22 mouse cellular contexts compared by ENCODE assay signal in the genomic region with DNA sequence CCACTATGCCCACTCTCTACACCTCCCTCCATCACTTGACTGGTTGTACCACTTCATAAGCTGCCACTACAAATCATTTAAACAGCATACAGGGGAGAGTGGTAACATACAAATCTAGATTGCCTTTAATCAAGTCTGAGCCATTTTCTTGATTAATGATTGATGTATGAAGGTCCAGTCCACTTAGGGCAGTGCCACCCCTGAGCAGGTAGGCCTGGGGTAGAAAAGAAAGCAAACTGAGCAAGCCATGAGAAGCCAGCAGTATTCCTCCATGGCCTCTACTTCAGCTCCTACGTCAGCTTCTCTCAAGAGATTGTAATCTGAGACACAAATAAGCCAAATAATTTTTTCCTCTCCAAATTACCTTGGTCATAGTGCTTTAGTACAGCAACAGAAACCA. TPM values are rescaled to one million over a fixed set of nuclear protein-coding genes. Genes with fewer than 3 reads are reported as not detected.
DNase-seq lines count a peak whose midpoint lies in the region; ATAC-seq lines count a peak whose summit lies in the region.
"Had no signal": no experiment of that assay in that cellular context is flagged by ENCODE, and none has a peak within 500 bp of the region (broad histone marks: within the 10 kb centered on the region; RNA-seq: fewer than 3 reads in every experiment).

No protein-coding gene starts in this region.

- peak overlapping the region; percentile 65; the same call in 1 of the 2 replicates for H3K27ac ChIP-seq in kidney, embryonic 16.5 days (ENCODE audit: low read length)
- no peak overlapping the region for H3K27ac ChIP-seq in kidney, embryonic 14.5 days (ENCODE audit: low read depth, low read length)
- H3K27ac ChIP-seq: embryonic facial prominence, embryonic 13.5 days; embryonic facial prominence, embryonic 15.5 days; forebrain, embryonic 10.5 days; forebrain, embryonic 12.5 days had no signal

- peak; percentile 63 for ATAC-seq in kidney, embryonic 16.5 days (ENCODE audit: low FRiP score, low TSS enrichment)
- ATAC-seq in kidney, embryonic 14.5 days (ENCODE audit: low FRiP score, low TSS enrichment), result no peak
- ATAC-seq: forebrain, embryonic 14.5 days had no signal

- no peak overlapping the region for H3K9ac ChIP-seq in kidney, embryonic 16.5 days (replicated peaks; ENCODE audit: low read length)
- no peak overlapping the region for H3K9ac ChIP-seq in kidney, embryonic 14.5 days (ENCODE audit: low read depth, low read length)
- H3K9ac ChIP-seq: embryonic facial prominence, embryonic 13.5 days; embryonic facial prominence, embryonic 15.5 days; forebrain, embryonic 12.5 days had no signal

- H3K27me3 ChIP-seq in kidney, embryonic 16.5 days (ENCODE audit: insufficient read depth, low read length), result no peaks in the 10 kb centered on the region
- H3K27me3 ChIP-seq in kidney, embryonic 14.5 days (ENCODE audit: control insufficient read depth, insufficient read depth, low read length), result no peaks in the 10 kb centered on the region
- H3K27me3 ChIP-seq: embryonic facial prominence, embryonic 13.5 days; embryonic facial prominence, embryonic 15.5 days; forebrain, embryonic 12.5 days had no signal

- H3K4me2 ChIP-seq in kidney, embryonic 16.5 days (replicated peaks; ENCODE audit: low read depth, low read length), result no peak overlapping the region
- H3K4me2 ChIP-seq in kidney, embryonic 14.5 days (replicated peaks; ENCODE audit: low read depth, low read length), result no peak overlapping the region
- H3K4me2 ChIP-seq: embryonic facial prominence, embryonic 13.5 days; embryonic facial prominence, embryonic 15.5 days; forebrain, embryonic 12.5 days had no signal

- WGBS in kidney, embryonic 16.5 days, result 44% methylated on average over 1 of the region's 1 CpGs
- WGBS in kidney, embryonic 14.5 days, result 54% methylated on average over 1 of the region's 1 CpGs

- DNase-seq in kidney, adult 9 months, result peak; percentile 55
- DNase-seq in kidney, adult 8-10 months, result no peak
- no peak for DNase-seq in kidney, adult 18-20 months
- DNase-seq in kidney, postnatal 36 days, result peak; percentile 26 to 27
- DNase-seq: adrenal gland, adult 2 months; adrenal gland, postnatal 10 days; adrenal gland, postnatal 25 days; cerebellum, adult 11 months; cerebellum, adult 18-20 months; cerebellum, adult 8-10 months; cerebellum, adult 9-11 months; cerebellum, postnatal 14 days; cerebellum, postnatal 36 days; embryo, embryonic 11 days had no signal

- H3K36me3 ChIP-seq in kidney, embryonic 16.5 days (ENCODE audit: insufficient read depth, low read length), result no peaks in the 10 kb centered on the region
- no peaks in the 10 kb centered on the region for H3K36me3 ChIP-seq in kidney, embryonic 14.5 days (ENCODE audit: control insufficient read depth, insufficient read depth, low read length)
- H3K36me3 ChIP-seq: embryonic facial prominence, embryonic 13.5 days; embryonic facial prominence, embryonic 15.5 days; forebrain, embryonic 10.5 days; forebrain, embryonic 12.5 days had no signal

- H3K9me3 ChIP-seq in kidney, embryonic 16.5 days (ENCODE audit: low read length), result no peaks in the 10 kb centered on the region
- H3K9me3 ChIP-seq in kidney, embryonic 14.5 days (ENCODE audit: control insufficient read depth, low read length), result no peaks in the 10 kb centered on the region
- H3K9me3 ChIP-seq: embryonic facial prominence, embryonic 13.5 days; embryonic facial prominence, embryonic 15.5 days; forebrain, embryonic 10.5 days; forebrain, embryonic 12.5 days had no signal

- no peaks in the 10 kb centered on the region for H3K4me1 ChIP-seq in kidney, embryonic 16.5 days (ENCODE audit: insufficient read depth, low read length)
- H3K4me1 ChIP-seq in kidney, embryonic 14.5 days (ENCODE audit: control insufficient read depth, insufficient read depth, low read length), result no peaks in the 10 kb centered on the region
- H3K4me1 ChIP-seq: forebrain, embryonic 12.5 days had no signal

- H3K4me3 ChIP-seq in kidney, embryonic 16.5 days (ENCODE audit: low read length), result no peak overlapping the region
- no peak overlapping the region for H3K4me3 ChIP-seq in kidney, embryonic 14.5 days (ENCODE audit: low read length)
- H3K4me3 ChIP-seq: embryonic facial prominence, embryonic 13.5 days; embryonic facial prominence, embryonic 15.5 days; erythroblast, embryonic 14.5 days; forebrain, embryonic 10.5 days; forebrain, embryonic 12.5 days had no signal

RNA-seq across cellular contexts. Expression of gene Setmar, which starts 26.5 kb away (rescaled TPM):
- 8.2 and 9.3 TPM in 2 replicates for polyA plus RNA-seq in kidney, embryonic 16.5 days (2015; fragmentation: Nextera tagmentation; extraction: Ambion mirVana)
- polyA plus RNA-seq in kidney, embryonic 14.5 days (2014; fragmentation: Nextera tagmentation; extraction: Ambion mirVana), result 10.1 and 10.7 TPM in 2 replicates

Comparison
In these comparisons a context has a peak if more than half of its experiments do, and no peak if none do; other contexts are left out.
1. DNase-seq: peak in kidney, adult 9 months (single experiment) and kidney, postnatal 36 days (2 of 2); none in kidney, adult 8-10 months (0 of 2) and kidney, adult 18-20 months (single experiment).